Mouse (Mus musculus): ENCODE results near the gene Necab2.

The Necab2 gene

GRCm38 (mm10) chr8:119428350-119428740 lies 18.2 kb upstream of the Necab2 start:
- DNase-seq (ENCODE audit: low spot score) = peak; percentile 66

GRCm38 (mm10) chr8:119428766-119429327 lies 17.7 kb upstream of the Necab2 start:
- DNase-seq (ENCODE audit: low spot score) = no peak

GRCm38 (mm10) chr8:119429552-119429951 lies 17.0 kb upstream of the Necab2 start:
- DNase-seq (ENCODE audit: low spot score) = no peak

GRCm38 (mm10) chr8:119430250-119430649 lies 16.3 kb upstream of the Necab2 start:
- no peak for DNase-seq (ENCODE audit: low spot score)

- DNase-seq (ENCODE audit: low spot score) = no peak
Measured at GRCm38 (mm10) chr8:119430690-119431089, 15.8 kb upstream of the Necab2 start.

GRCm38 (mm10) chr8:119432372-119432771 lies 14.1 kb upstream of the Necab2 start:
- DNase-seq (ENCODE audit: low spot score) = no peak

DNA sequence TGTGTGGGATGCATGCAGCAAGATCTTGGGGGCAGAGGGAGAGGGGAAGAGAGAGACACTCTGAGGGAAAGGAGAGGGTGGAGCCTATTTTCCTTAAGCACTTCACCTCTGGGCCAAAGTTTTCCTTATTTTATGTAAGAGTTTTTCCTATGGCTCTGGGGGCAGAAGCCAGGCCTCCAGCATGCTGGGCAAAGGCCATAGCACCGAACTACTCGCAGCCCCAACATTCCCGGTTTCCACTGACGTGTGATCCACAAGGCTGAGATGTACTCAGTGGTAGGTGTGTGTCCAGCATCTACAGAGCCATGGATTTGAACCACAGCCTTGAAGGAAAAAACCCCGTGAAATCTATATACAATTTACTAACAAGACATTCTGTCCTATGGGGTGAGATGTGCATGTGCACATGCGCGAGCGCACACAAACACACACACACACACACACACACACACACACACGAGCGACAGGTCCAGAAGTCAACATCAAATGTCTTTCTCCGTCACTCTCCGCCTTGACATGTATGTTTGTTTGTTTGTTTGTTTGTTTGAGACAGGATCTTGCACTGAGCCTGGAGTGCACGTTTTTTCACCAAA lies 12.8 kb upstream of the Necab2 start, which contains the start of gene Osgin1:
Gene Osgin1, plus strand, starts transcription at position 543 of the 593 bp plus-strand sequence.
- DNase-seq (ENCODE audit: low spot score) = no peak

DNA sequence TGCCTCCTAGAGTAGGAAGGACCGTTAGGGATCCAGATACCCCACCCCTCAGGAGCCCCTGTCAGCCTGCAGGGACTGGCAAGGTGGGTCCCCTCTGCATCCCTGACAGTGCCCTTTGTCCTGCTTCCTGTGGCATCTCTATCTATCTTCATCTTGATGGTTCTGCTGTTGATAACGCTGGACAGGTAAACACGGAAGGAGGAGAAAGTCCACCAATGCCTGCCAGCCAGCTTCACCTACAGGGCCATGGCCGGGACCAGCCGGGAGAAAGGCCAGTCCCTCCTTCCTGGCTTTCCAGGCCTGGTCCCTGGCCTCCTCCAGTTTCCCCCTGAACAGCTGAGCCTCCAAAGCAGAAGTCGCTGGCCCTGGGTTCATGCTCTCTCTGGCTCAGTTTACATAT lies 11.9 kb upstream of the Necab2 start:
- DNase-seq (ENCODE audit: low spot score) = no peak

DNA sequence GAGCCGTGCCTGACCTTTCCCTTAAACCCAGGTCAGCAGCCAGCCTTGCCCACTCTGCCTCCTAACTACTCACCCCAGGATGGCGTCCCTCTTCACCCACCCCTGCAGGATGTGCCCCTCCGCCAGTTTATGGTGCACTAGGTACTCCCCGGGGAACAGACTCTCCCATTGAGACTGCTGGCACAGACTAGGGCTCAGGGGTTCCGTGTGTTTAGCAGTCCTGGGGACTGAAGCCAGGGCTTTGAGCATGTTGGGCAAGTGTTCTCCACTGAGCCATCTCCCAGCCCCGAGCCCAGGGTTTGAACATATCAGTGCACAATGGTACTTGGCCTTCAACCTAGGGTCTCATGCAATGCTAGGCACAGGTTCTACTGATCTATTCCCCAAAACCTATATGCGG lies 11.0 kb upstream of the Necab2 start:
- DNase-seq (ENCODE audit: low spot score) = no peak

DNA sequence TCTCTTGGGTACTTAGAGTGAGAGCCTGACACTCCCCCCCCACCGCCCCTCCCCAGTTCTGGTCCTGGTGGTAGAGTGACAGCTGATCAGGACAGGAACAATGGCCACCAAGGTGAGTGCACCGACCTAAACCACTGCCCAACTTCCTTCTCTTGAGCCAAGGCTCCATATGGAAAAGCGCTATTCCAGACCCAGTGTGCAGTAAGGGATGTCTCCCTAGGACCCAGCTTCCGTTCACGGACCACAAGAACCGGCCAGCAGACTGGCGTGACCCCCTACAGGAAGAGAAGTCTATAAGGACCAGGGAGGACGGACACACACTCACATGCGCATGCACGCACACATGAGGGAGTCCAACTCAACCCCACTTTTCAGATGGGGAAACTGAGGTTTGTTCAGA lies 10.2 kb upstream of the Necab2 start:
- no peak for DNase-seq (ENCODE audit: low spot score)

DNA sequence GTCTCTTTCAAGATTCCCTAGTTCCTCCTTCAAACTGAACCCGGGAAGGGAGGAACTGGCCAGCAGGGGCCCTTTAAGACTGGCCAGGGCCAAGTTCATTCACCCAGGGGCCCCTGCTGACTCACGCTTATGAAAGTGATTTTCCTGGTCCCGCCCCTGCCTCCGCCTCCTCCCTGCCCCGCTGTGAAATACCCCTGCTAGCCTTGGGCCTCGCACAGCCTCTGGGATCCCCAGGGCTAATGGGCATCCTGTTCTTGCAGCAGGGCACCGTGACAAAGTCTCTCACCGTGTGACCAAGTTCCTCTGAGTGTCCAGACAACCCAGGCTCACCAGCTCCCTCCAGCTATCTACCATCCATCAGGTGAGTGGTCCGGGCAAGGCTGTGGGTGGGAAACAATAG lies 9.6 kb upstream of the Necab2 start:
- DNase-seq (ENCODE audit: low spot score) = peak; percentile 73

GRCm38 (mm10) chr8:119437506-119437905 lies 9.0 kb upstream of the Necab2 start:
- DNase-seq (ENCODE audit: low spot score) = no peak

DNA sequence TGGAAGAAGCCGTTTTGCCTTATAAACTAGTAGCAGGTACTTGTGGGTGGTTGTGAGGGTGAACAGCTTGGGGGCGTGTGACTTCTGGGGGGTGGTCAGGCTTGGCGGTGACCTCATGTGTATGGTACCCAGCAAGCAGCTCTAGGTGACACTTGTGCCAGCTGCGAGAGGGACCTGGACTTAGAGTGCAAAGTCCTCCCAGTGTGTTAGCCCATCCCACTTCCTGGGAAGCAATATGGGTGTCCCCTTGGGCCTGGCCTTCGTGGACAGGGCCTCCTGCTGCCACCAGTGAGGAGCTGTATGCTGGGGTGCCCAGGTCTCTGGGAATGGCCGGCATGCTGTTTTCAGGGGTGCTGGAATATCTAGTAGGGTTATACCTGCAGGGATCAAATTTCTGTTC lies 7.6 kb upstream of the Necab2 start:
- no peak for DNase-seq (ENCODE audit: low spot score)

DNA sequence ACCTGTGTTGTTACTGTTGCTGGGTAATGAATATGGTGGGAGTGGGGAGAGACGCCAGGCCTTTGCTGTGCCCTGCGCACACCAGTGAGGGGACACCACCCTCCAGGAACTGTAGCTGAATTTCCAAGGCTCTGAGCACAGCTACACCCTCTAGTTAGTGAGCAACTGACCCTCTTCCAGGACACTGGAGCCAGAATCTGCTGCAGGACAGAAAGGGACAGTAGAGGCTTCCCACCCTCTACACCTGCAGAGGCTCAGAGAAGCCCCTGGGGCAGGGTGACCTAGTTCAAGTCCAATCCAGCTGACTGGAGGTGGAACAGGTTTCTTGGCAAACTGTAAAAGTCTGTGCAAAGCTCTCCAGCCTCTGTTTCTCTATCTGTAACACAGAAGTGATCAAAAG lies 7.1 kb upstream of the Necab2 start:
- DNase-seq (ENCODE audit: low spot score) = no peak

DNA sequence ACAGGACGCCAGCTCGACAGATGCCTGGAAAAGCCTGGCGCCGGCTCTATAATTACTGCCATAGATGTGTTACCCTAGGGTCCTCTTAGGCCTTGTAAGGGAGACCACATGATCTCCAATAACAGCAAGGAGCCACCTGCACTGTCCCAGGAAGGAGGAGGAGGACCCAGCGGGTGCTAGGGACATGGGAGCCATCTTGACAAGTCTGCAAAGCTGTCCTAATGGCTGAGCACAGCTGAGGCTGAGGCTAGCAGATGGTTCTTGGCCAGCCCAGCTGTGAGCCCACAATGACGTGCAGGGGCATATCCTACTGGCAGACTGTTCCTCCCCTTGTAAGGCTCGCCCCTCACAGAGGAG lies 6.6 kb upstream of the Necab2 start:
- no peak for DNase-seq (ENCODE audit: low spot score)

DNA sequence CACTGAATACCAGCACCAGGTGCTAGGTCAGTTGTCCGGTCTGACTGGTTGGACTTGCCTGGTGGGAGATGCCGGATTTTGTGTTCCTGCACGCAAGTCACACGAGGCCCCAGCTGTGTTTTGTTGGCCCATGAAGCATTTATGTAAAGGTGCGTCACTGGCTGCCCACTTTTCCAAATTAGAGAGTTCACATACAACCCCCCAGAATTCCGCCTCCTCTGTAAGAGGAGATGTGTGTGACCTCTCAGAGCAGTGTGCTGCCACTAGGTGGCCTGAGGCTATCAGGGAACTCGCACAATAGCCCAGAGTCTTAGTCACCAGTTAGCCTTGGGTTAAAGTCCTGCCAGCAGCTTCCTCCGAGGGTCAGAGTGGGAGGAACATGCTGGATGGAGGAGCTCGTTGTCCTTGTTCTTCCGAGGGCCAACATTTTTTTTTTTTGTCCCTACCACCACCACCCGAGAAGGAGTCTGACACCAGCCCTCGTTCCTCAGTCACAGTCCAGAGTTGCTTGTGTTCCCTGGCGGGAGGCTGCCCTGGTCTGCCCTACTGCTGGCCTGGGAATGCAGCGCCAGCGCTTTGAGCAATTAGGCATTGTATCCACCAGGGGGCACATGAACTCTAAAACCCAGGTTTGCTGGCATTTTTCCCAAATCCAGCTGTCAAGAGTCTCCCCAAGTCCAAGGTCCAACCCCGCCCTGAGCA lies 6.1 kb upstream of the Necab2 start:
- DNase-seq (ENCODE audit: low spot score) = peak; percentile 93

GRCm38 (mm10) chr8:119440952-119441270 lies 5.6 kb upstream of the Necab2 start:
- no peak for DNase-seq (ENCODE audit: low spot score)

GRCm38 (mm10) chr8:119442013-119442412 lies 4.5 kb upstream of the Necab2 start:
- no peak for DNase-seq (ENCODE audit: low spot score)

- DNase-seq (ENCODE audit: low spot score) = no peak
Measured at GRCm38 (mm10) chr8:119442970-119443369, 3.5 kb upstream of the Necab2 start.

DNA sequence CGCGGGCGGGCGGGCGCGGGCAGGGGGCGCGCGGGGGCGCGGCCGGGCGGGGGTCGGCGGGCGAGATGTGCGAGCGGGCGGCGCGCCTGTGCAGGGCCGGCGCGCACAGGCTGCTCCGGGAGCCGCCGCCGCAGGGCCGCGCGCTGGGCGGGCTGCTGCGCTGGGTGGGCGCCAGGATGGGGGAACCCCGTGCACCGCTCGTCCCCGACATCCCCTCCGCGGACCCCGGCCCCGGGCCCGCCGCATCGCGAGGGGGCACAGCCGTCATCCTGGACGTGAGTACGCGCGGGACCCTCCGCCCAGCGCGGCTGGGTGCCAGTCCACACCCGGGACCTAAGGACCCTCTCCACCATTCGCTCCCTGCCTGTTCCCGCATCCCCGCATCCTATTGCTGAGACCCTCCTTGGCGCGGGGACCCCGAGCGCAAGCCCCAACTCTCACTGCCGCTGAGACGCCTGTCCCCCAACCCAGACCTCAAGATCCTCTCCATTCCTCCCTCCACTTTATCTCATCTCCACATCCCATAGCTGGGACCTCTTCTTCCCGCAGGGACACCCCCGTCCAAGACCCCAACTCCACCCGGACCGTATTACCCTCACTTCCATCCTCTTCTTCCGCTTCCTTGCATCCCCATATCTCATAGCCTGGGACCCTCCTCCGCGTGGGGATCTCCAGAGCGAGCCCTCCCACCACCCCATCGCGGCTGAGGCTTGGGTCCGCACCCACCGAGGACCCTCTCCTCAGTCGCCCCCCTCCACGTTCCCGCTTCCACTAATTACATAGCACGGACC lies 666 bp downstream of the Necab2 start:
- DNase-seq (ENCODE audit: low spot score) = no peak

DNA sequence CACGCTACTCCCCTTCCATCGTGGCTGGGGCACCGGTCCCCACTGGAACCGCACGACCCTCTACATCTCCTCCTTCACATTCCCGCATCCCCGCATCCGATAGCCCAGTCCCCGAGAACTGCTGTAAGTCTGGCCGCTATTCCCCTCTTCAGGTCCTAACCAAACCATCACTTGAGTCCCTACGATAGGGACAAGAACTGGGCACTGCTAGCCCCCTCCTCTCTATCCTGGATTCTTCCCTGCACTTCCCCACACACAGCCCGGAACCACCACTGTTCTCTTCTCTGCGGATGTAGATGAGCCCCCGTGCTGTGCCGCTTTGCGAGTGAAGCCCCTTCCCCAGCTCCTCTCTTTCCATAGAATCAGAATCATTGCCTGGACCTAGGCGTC lies 1.3 kb downstream of the Necab2 start:
- no peak for DNase-seq (ENCODE audit: low spot score)

GRCm38 (mm10) chr8:119449627-119450026 lies 3.1 kb downstream of the Necab2 start:
- DNase-seq (ENCODE audit: low spot score) = no peak

DNA sequence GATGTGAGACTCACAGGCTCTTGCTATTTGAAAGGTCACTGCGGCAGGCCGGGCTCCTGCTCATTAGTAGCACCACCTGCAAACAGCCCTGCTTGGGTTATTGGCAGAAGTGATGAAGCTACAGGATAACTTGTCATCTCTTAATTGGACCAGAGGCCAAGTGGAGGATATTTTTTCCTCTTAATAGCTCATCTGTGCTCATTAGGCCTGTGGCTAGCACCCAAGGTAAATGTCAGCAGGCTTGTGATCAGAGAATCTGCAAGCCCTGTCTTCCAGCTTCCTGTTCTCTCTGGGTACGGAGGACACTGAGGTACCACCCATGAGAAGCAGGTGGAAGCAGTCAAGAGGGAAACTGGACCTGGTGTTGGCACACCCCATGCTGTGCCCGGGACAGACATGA lies 4.6 kb downstream of the Necab2 start:
- DNase-seq (ENCODE audit: low spot score) = peak; percentile 77
